Mouse (Mus musculus) hematopoietic multipotent progenitor cell, adult 10-12 weeks (in vitro differentiated cells): Measurements from ENCODE around the gene Tex19.1. TPM values are rescaled to one million over a fixed set of nuclear protein-coding genes. Genes with fewer than 3 reads are reported as not detected.

ENCODE experiments used
- polyA plus RNA-seq: library from polyadenylated mRNA; stranded (reverse); fragments of >175 nt; gene quantifications from 2 replicates; pipeline ENCODE4 v1.2.3, GENCODE M21; 2012; ENCODE audit warnings: low replicate concordance

Gene Tex19.1
- not detected in 2 replicates for polyA plus RNA-seq

DNA sequence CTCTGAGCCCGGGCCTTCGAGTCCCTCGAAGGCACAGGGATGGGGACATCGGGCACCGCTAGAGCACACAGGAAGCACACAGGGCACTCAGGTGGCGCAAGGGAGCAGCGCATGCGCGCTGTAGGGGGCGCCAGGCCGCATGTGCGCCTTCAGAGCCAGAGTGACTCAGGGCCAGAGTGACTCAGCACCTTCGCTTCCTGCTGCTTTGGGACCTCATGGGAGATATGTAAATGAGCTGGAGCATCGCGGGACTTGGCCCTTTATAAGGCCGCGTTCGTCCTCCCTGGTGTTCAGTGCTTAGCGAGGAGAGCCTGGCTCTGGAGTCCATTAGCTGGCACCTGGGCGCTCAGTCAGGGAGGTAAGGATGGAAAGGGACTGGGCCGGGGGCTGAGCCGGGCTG, at the start of gene Tex19.1:
Gene Tex19.1 (plus strand): TSS at position 279 of the 400 bp plus-strand sequence.

DNA sequence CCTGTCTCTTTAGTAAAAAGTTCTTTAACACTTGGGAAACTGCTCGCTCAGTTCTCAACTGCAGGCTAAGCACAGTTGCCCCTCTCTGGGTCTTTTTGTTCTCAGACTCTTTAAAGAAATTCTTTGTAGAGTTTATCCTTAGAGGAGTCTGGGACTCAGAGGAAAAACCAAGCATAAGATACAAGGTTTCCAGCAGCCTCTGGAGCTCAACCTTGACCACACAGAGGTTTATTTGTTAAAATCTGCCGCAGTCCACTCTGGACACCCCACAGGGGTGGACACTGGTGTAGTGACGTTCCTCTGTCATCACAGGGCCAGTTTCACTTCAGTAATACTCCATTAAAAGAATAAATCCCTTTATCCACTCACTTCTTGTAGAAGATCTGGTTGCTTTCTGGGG, 27.4 kb upstream of the Tex19.1 start, which contains the start of gene Tex19.2:
Gene Tex19.2 (minus strand): TSS at position 101 of the 400 bp plus-strand sequence.

DNA sequence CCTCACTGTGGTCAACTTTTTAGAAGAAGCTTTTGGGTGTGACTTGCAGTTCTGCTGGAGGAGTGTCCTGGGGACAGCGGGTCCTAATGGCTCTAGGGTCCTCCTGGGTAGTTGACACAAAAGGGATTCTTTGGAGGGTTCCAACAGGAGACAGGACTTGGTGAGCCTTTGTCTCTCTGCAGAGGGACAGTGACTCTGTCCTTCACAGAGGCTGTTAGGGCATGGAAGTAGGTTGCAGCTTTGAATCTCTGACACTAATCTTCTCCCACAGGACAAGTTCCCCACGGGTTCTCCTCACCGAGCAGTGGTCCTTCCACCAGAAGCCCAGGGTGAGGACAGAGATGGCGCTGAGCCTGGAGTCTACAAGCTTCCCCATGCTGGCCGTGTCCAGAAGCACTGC, 14.0 kb downstream of the Tex19.1 start, which contains the start of gene Uts2r:
Gene Uts2r (plus strand): TSS at position 301 of the 400 bp plus-strand sequence.

Other genes starting within 250 kb of the Tex19.1 start
- 0.75 and 0.80 TPM in 2 replicates for gene Ccdc57, start 213.3 kb upstream of the Tex19.1 start, polyA plus RNA-seq
- gene Slc16a3, start 197.7 kb upstream of the Tex19.1 start, polyA plus RNA-seq = 12.0 and 55.9 TPM in 2 replicates
- gene Csnk1d, start 154.8 kb upstream of the Tex19.1 start, polyA plus RNA-seq = 96.2 and 114 TPM in 2 replicates
- gene Cd7, start 106.7 kb upstream of the Tex19.1 start, polyA plus RNA-seq = 34.8 and 96.3 TPM in 2 replicates
- 0.05 TPM in 1 of 2 replicates, not detected in the other for gene Sectm1b, start 82.6 kb upstream of the Tex19.1 start, polyA plus RNA-seq
- gene Sectm1a, start 64.9 kb upstream of the Tex19.1 start, polyA plus RNA-seq = 0.35 TPM in 1 of 2 replicates, not detected in the other
- not detected in 2 replicates for gene Tex19.2, start 27.5 kb upstream of the Tex19.1 start, polyA plus RNA-seq
- gene Uts2r, start 14.1 kb downstream of the Tex19.1 start, polyA plus RNA-seq = not detected in 2 replicates
- gene Hexdc, start 58.3 kb downstream of the Tex19.1 start, polyA plus RNA-seq = 8.8 and 18.1 TPM in 2 replicates
- gene Ogfod3, start 58.6 kb downstream of the Tex19.1 start, polyA plus RNA-seq = 7.4 and 9.2 TPM in 2 replicates
- 39.1 and 54.6 TPM in 2 replicates for gene Cybc1, start 83.2 kb downstream of the Tex19.1 start, polyA plus RNA-seq
- gene Narf, start 91.1 kb downstream of the Tex19.1 start, polyA plus RNA-seq = 2.8 and 9.0 TPM in 2 replicates
- gene Foxk2, start 113.8 kb downstream of the Tex19.1 start, polyA plus RNA-seq = 17.4 and 25.8 TPM in 2 replicates
- 10.8 and 17.9 TPM in 2 replicates for gene Wdr45b, start 208.3 kb downstream of the Tex19.1 start, polyA plus RNA-seq
- gene Rab40b, start 242.1 kb downstream of the Tex19.1 start, polyA plus RNA-seq = not detected in 2 replicates